Mouse (Mus musculus): ENCODE data around the gene Gm10184.
"Not testable (repeated sequence)": the region's sequence is repeated elsewhere in the genome, so short reads cannot be mapped to it uniquely, and the experiment has no call there.

Gm10184 gene

DNA sequence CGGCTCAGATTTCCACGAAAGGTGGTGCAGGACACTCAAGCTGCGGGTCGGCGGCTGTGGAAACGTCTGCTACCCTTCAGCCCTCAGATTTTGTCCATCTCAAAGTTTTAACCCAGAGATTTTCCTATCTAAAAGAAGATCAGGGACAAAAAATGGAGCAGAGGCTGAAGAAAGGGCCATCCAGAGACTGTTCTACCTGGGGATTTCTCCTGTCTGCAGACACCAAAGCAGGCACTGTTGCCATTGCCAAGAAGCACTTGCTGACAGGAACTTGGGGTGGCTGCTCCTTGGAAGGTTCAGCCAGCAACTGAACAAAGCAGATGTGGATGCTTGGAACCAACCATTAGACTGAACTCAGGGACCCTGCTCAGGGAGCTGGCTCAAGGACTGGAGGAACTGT lies at the start of gene Gm10184:
Gm10184 (minus strand) TSS at position 101 of the 400 bp plus-strand sequence.
- DNase-seq (ENCODE audit: low spot score in 2 of 2), result no peak

DNA sequence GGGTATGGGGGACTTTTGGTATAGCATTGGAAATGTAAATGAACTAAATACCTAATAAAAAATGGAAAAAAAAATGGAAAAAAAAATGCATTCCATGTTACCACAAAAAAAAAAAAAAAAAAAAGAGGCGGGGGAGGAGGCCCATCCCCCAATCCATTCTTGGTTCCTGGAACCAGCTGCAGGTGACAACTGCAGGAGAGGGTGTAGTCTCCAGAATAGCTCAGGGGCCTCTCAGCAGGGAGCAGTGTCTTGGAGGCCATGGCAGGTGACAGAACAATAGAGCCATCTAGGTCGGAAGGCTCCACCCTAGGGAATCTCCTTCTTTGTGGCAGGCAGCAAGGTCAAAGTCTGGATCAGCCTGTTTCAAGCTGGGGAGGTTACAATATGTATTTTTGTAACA lies 23.7 kb upstream of the Gm10184 start:
- DNase-seq (ENCODE audit: low spot score in 2 of 2), result no peak

DNA sequence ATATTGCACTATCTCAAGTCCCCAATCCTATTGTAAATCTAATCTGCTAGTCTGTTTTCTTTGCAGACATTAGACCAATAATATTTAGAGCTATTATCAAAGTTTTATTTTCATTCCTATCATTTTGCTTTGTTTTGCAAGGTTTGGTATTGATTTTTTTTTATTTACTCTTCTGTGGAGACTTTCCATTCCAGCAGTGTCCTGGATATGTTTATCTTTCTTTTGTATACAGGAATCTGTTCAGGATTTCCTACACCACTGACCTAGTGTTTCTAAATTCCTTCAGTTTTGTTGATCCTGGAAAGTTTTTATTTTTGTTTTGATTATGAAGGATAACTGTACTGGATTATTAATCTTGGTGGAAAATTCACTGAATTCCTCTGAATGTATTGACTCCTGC lies 2.6 kb downstream of the Gm10184 start:
- DNase-seq (ENCODE audit: low spot score in 2 of 2), result no peak

DNA sequence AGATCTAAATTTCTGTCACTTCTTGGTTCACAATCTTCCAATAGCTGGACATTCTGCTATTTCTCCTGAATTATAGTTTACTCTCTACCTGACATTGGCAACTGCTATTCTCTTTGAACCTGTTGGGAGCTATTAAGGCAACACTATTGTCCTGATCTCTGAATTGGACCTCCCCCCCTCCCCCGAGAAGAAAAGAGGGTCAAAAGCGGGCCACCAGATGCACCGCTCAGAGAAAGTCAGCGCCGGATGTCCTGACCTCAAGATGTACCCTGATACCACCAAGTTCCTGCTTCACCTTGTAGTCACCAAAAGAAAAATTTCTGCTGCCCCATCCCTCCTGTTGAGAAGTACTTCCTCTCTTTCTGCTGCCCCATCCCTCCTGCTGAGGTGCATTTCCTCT lies 5.5 kb downstream of the Gm10184 start:
- DNase-seq (ENCODE audit: low spot score in 2 of 2), result not testable (repeated sequence)

DNA sequence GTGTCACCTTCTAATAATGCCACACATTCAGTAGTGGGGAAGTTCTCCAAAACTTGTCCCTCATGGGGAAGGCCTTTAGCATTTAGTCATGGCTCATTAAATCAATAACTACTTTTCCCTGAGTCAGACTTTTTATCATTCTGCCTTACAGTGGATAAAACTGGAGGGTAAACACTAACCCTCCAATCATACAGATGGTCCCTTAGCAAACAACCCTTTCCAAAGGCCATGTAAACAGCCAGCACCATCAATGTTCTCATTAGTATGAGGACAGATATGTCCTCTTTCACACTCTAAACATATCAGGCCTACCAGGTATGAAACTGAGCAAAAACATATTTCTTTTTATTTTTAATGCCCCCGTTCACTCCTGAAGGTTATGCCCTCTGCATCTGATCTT lies 7.5 kb downstream of the Gm10184 start:
- no peak for DNase-seq (ENCODE audit: low spot score in 2 of 2)

DNA sequence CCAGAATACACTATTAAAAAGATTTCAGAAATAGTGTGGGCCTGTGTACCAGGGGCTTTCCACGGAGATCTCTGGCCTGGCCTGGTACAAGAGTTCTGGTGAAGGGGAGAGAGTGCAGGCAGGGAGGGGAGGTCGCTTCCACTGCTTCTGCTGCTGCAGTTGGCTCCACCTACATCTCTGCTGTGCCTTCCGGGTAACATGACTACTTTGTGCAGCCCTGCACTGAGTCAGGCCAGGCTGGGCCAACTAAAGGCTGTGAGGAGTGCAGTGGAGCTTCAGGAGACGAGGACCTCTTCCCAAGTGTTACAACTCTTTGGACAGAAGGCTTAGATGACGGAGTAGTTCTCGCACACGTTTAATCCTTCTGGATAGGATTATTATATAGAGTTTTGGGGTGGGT lies 9.6 kb downstream of the Gm10184 start:
- DNase-seq (ENCODE audit: low spot score in 2 of 2), result no peak

DNA sequence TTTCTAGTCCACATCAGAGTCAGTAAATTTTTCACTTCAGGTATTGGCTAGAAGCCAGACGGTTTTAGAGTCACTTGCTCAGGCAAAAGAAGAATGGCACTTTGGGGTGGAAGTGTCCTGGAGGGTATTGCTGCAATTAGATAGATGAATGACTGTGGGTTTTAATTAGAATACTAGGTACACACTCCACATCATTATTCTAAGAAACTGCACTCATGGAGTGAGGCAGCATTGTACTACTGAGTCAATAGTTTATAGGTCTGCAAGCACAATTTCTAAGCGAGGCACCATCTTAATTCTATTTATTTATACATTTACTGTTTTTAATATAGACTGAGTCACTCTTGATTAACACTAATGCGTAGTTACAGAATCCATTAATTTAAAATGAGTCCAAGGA lies 10.4 kb downstream of the Gm10184 start:
- no peak for DNase-seq (ENCODE audit: low spot score in 2 of 2)

DNA sequence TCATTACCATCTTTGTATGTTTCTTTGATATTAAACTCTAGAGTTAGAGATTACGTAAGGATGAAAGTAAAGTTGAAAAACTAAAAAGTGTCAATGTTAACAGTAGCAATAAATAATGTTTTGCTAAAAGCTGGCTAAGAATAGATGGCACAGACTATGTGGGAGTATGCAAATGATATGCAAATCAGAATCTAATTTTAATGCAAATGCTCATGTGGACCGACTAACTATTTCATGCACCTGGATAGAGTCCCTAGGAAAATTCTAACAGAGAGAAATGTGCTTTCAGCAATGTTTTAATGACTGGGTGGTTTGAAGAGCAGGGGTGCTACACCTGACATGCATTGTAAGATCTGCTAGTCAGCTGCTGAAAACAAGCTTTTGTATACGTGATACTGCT lies 45.3 kb downstream of the Gm10184 start:
- DNase-seq (ENCODE audit: low spot score in 2 of 2), result no peak
